Mouse (Mus musculus) adrenal gland, postnatal 36 days (tissue): ENCODE data around the gene Gnat1. TPM values are rescaled to one million over a fixed set of nuclear protein-coding genes. Genes with fewer than 3 reads are reported as not detected.
A peak's percentile ranks its signal among the peaks of the same experiment; 100 is the strongest.

Experiments used
- DNase-seq, 2 experiments: peaks; one replicate each; pipeline ENCODE4 v3.0.0; 2021; ENCODE audit warnings: mixed read lengths in 1 of 2
- total RNA-seq, 2 experiments: library from RNA; stranded (reverse); gene quantifications; 2 replicates each; pipeline ENCODE4 v1.2.3; 2021

The Gnat1 gene
- total RNA-seq, 2 experiments from 2014 or later: not detected

DNA sequence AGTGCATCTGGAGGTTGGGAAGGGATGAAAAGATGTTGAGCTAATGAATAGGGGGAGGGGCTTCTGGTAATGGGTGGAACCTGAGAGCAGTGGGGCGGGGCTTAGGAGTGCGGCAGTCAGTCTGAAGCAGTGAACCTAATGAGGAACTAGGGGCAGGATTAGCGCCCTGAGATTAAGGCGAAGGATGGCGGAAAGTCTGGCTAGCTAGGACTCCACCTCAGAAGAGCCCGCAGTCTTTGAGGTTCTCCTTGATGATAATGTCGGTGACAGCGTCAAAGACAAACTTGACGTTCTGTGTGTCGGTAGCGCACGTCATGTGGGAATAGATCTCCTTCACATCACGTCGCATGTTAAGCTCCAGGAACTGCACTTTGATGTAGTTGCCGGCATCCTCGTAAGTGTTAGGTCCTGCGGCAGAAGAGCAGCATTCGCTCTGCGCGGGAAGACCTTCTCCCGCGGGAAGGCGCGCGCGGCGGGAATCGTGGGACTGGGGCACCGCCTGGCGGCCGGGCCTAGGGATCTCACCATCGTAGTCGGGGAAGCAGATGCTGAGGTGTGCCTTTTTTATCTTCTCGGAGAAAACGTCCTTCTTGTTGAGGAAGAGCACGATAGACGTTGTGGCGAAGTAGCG is 3.7 kb downstream of the Gnat1 start:
- DNase-seq: peak; percentile 81 to 88

DNA sequence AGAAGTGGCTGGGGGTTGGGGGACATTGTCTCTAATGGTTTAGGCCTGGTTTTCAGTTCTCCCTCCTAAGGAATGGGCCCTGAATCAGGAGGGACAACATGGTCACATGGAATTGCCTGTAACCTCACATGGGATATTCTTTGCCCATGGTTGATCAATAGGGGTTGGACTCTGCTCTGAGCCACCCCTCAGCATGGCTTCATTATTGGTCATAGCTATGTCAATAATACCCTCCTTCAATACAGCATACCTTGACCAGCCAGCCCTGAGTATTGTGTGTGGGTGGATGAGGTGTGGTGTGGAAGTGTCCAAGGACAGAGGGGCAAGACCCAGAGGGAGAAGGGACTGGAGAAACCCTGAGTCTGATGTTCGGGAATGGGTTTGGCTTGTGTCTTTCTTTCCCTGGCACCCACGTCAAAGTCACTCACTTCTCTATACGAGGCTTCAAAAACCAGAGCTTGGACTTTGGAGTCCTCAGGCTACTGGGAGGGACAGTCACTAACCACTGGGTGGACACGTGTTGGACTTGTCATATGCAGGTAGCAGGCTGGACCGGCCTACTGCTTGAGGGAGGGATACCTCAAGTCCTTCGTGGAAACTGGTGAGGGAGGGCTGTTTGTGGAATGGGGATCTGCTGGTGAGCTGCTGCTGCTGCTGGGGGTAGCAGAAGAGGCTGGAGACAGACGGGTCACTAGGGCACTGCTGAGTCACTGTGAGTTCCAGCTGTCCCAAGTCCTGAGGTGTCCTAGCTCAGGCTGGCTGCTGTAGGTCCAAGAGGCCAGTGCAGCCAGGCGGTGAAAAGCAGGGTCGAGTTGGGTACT is 4.7 kb downstream of the Gnat1 start:
- no peak for DNase-seq

DNA sequence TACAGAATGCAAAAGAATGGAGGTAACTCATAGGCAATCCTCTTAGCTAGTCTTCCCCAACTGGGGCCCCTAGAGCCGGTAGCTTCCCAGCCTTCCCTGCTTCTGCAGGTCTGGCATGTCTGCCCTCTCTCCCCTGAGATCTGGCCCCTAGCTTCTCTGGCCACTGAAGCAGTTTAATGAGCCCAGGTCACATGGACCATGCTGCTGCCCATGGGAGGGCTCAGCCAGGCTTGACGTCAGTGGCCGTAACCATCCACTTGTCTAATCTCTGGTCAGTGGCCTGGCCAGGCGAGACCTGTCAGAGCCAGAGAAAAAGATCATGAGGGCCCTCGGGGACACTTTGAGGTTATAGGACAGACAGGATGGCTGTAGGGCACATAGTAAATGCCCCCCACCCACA is 9.3 kb downstream of the Gnat1 start:
- DNase-seq: no peak

DNA sequence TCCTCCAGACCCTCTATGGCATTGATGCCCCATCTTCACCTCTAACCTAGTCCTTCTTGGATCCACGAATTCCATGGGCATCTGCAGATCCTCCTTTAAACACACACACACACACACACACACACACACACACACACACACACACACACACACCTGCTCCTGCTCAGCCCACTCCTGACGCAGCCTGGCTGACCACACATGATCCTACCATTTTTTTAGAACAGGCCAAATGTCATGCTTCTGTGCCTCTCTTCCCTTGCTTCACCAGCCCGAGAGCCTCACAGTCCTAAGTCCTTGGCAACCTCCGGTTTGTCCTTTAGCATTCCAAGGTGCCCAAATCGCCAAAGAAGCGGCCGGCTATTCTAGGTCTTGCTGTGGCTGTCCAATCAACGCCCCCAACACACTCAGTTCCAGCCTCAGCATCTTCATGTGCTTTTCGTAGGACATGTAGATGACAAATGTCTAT is 10.0 kb downstream of the Gnat1 start, which contains the start of gene Slc38a3:
Gene Slc38a3, minus strand, starts transcription at position 51 of the 466 bp plus-strand sequence.
- DNase-seq: no peak

DNA sequence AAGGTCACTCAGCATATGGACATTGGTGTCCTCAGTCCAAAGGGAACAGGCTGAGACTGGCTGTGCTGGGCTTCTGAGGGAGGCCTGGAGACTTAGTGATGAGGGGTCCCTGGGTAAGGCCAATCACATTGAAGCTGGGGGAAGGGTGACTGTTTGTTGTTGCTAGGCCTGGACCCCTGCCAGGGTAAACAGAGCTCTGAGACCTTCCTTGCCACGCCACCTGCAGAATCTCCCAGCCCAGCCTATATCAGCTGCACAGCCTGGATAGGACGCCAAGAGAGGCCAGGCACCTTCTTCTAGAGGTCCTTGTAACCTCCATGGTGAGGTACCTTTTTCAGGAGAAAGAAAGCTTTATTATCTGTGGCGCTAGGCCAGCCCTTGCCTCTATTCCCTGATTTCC is 10.6 kb downstream of the Gnat1 start:
- no peak for DNase-seq

DNA sequence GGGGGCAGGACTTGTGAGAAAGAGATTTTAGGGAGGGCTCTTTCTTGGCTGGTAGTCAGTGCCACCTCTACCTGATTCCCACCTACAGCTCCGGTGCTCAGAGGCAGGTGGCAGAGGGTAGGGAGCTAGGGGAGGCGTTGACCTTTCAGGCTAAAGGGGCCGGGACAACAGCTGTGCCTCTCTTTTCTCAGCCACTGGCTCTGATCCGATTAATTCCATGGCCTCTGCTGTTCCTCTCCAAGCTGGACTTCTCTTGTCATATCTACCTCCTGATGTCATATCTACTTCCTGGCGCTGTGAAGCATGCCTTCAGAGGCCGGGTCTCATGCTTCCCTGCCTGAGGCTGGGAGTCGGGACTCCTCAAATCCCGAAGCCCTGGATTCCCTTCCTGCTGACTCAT is 11.5 kb downstream of the Gnat1 start:
- DNase-seq: no peak

DNA sequence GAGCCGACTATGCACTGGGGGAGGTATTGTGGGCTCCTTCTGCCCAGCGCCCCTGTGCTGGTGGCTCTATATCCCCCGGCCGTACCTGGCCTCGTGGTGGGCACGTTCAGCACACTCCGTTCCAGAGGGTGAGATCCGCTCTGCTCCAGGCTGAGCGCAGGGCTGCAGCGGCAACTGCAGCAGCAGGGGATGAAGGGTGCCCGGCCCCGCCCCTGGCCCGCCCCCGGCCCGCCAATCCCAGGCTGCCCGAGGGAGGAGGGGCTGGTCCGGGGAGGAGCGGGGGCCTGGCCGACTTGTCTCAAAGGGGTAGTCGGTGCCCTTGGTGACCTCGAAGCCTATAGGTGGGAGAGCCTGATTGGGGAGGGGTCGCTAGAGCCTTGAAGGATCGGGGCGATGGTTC is 12.3 kb downstream of the Gnat1 start:
- DNase-seq: peak; percentile 40 to 61

GRCm38 (mm10) chr9:107666751-107667205 is 12.7 kb downstream of the Gnat1 start:
- DNase-seq: no peak

GRCm38 (mm10) chr9:107665308-107665707 is 14.2 kb downstream of the Gnat1 start:
- no peak for DNase-seq

DNA sequence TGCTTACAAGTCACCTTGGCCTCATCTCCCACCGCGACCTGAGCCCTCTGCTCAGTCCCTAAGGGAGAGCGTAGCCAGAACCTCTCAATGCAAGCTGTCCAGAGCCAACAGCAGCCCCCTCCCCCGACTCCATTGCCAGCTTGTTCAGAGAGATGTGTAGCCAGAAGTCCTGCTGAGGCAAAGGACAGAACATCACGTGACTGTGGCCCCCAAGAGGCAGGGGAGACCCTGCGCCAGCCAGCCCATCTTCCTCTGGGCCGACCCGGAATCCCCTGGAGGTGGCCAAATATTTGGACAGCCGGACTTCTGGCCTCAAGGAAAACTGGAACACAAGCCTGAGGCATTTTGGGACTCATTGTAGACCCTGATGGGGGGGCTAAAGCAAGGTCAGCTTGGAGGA is 16.0 kb downstream of the Gnat1 start:
- DNase-seq: no peak

GRCm38 (mm10) chr9:107662342-107662741 is 17.2 kb downstream of the Gnat1 start:
- DNase-seq: no peak

DNA sequence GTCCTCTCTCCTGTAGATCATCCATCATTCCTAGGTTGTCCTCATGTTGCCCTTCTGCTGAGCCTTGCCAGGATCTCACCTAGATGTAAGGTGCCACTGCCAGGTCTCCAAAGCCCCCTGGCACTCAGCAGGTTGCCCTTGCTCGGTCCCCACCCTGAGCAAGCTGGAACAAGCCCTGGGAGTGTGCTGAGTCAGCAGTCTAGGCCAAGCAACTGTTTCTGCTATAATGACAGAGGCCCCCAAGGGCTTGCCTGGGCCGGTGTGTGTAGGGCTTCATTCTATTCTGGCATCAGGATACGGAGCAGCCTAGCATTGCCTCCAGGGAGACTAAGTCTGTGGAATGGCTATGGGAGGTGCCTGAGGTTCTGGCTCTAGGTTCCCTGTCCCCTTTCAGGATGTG is 18.7 kb downstream of the Gnat1 start:
- no peak for DNase-seq

GRCm38 (mm10) chr9:107659961-107660360 is 19.6 kb downstream of the Gnat1 start:
- DNase-seq: no peak

DNA sequence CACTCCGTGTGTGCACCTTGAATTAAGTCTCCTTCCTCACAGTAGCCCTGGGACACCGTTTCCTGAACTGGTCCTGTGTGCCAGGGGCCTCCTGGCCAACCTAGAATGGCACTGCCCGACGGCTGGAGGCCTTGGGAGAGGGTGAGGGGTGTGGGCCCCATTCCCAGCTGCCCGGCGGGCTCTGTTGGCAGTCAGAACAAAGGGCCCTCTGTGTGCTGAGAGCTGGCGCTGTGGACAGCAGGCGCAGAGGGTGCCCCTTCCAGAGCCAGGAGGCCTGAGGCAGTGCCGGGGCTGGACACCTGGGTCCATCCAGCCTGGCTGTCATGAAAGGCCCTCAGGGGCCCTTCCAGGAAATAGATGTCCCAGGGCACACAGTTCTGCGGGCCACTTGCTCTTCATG is 20.0 kb downstream of the Gnat1 start:
- no peak for DNase-seq

DNA sequence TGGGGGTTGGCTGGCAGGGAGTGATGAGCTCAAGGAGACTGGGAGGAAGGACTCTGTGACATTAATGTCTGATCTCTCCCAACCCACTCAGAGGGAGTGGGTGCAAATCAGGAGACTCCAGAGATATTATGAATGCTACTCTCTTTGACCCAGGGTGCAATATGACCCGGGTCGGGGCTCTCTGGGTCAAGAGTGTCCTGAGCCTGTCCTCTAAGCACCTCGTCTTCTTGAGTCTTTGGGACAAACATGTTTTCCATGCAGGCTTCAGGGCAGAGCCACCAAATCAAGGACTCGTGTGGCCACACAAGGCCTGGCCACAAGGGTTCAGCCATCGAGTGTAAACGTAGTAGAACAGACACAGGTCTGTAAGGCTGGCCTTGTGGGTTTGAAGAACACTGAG is 21.4 kb downstream of the Gnat1 start:
- no peak for DNase-seq

GRCm38 (mm10) chr9:107657144-107657543 is 22.4 kb downstream of the Gnat1 start:
- no peak for DNase-seq

GRCm38 (mm10) chr9:107654585-107654984 is 24.9 kb downstream of the Gnat1 start:
- DNase-seq: no peak

DNA sequence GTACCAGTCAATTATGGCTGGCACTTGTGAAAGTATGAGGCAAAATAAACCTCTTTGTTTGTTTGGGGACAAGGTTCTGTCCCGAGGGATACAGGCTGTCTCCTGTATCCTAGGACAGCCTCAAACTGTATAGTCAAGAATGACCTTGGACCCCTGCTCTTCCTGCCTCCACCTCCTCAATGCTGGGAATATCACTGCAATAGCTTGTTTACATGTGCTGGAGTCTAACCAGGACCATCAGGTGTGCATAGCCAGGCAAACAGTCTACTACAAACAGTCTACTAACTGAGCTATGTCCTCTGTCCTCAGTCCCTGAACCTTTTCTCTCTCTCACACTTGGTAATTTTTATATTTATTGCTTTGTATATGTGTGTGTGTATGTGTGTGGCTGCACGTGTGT is 26.0 kb downstream of the Gnat1 start:
- no peak for DNase-seq

DNA sequence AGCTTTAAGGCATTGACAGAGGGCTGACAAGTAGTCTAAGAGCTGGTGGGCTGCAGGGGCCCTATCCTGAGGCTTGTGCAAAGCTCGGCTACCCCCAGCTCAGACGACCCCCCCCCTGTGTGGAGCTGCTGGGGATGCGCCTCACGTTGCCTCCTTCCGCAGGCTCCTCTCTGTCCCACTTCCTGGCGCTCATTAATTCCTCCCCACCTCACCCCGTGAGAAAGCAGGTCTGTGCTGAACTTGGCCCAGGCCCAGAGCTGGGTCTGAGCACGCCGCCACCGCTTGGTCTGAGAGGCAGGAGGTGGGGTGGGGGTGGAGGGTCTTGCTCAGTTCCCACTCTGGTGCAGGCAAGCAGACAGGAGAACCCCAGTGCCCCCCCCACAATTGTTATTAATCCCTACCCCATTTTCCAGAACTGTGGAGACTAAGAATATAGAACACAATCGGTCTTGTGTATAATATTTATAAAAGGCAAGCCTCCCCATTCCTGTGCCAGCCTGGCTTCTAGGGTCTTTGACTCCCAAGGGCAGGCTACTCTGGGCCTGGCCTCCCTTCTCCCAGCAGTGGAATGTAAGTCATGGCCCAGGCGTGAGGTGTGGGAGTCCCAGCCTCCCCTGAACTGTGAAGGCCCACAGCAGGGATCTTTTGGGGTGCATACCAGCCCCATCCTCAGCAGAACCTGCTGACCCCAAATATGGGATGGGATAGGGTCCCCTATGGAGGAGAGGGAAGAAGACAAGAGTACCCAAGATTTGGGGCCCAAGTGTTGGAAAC is 28.6 kb downstream of the Gnat1 start:
- DNase-seq: no peak

DNA sequence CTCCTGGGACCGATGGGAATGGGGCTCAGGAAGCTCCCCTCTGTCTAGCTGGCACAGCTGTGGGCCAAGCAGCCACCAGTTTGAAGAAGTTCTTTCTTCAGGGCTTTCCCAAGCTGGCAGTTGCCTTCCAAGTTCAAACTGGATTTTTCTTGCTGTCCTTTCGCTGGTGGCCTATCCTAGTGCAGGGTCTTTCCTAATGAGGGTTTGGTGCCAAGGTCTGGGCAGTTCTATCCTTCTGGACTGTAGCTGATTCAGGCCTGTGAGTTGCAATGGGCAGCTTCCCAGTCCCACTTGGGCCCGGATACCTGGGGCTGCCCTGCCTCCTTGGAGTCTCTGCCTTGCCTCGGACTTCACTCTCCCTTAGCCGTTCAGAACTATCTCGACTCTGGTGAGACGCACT is 29.3 kb downstream of the Gnat1 start:
- DNase-seq: no peak

DNA sequence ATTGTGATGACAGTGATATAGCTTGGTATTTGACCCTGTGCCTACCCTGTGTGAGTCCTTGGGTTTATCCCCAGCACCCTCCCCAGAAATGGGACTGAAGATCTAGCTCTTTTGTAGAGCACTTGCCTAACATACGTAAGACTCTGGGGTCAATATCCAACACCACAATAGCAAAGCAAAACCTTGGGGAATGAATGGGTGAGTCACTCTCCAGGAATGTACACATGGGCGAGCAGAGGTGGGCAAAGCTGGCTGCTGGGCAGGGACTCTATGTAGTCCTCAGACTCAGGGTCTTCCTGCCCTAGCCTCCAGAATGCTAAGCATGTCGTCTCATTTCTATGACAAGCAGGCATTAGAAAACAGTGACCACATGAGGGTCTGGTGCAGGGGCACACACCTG is 30.7 kb downstream of the Gnat1 start:
- DNase-seq: no peak

DNA sequence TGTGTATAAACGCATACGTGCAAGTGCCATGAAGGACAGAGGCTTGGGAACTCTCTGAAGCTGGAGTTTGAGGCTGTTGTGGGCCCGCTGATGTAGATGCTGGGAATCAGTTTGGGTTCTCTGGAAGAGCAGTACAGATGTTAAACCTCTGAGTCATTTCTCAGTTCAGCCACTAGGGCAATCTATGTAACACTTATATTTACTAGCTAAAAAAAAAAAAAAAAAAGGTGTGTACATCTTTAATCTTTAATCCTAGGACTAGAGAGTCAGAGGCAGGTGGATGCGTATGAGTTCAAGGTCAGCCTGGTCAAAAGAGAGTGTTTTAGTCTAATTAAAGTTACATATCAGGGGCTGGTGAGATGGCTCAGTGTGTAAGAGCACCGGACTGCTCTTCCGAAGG is 32.5 kb downstream of the Gnat1 start:
- no peak for DNase-seq

DNA sequence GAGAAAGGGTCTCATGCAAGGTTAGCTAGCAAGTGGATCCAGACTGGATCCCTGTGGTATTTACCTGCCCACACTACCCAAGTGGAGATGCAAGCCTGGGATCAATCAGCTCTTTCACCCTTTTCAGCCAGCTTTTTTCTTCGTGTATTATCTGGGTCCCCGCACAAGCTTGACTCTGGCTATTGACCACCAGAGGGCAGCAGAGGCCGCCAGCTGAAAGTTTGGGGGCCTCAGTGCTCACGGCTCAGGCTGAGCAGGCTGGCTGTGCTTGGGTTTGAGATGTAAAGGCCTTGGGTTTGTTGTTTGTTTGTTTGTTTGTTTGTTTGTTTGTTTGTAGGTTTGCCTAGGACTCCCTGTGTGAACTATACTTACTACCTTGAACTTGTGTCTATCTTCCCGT is 33.9 kb downstream of the Gnat1 start:
- DNase-seq: peak; percentile 78 to 86
